Mouse (Mus musculus): Measurements from ENCODE around the gene Cenpp.

Cenpp gene

GRCm38 (mm10) chr13:49652481-49653179 lies at the start of gene Cenpp, which contains the start of gene Nol8:
Cenpp (minus strand) TSS chr13:49652785.
Nol8 (plus strand) TSS chr13:49653078.
- peak; percentile 100 for DNase-seq (ENCODE audit: low read depth, low spot score)

GRCm38 (mm10) chr13:49691056-49691455 lies 38.5 kb upstream of the Cenpp start:
- DNase-seq (ENCODE audit: low read depth, low spot score) = no peak

GRCm38 (mm10) chr13:49684266-49684665 lies 31.7 kb upstream of the Cenpp start:
- no peak for DNase-seq (ENCODE audit: low read depth, low spot score)

DNA sequence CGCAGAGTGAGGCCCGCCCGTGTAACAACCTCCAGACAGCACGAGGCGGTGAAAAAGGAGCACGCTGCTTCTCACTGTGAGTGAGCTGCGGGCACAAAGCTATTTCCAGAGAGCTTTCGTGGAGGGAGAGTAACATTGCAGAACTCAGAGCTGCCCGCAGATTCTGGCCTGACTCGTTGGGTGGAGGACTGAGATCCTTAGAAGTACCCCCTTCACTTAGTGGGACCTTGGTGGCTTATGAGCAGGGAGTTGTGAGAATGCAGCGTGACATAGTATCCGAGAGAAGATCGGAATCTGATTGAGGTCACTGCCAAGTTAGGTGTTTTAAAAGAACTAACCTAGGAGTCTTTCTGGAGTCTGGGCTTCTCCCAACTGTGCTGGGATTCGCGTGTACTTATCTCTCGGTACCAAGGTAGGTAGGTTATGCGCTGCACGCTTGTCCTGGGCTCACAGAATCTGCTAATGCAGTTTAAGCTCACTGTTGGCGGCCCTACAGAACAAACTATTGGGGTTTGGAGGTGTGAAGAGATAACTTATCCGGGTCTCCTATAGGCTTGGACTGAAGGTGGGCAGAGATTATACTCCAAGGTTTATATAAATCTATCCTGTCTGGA lies 29.8 kb upstream of the Cenpp start:
- DNase-seq (ENCODE audit: low read depth, low spot score) = no peak

GRCm38 (mm10) chr13:49681351-49682232 lies 29.0 kb upstream of the Cenpp start, which contains the start of gene Iars:
Iars (plus strand) TSS chr13:49682100.
- DNase-seq (ENCODE audit: low read depth, low spot score) = peak; percentile 98

GRCm38 (mm10) chr13:49677793-49678192 lies 25.2 kb upstream of the Cenpp start:
- no peak for DNase-seq (ENCODE audit: low read depth, low spot score)

- no peak for DNase-seq (ENCODE audit: low read depth, low spot score)
Observed at GRCm38 (mm10) chr13:49653180-49653541, 576 bp upstream of the Cenpp start.

- no peak for DNase-seq (ENCODE audit: low read depth, low spot score)
Observed at GRCm38 (mm10) chr13:49651781-49652351, 719 bp downstream of the Cenpp start.

DNA sequence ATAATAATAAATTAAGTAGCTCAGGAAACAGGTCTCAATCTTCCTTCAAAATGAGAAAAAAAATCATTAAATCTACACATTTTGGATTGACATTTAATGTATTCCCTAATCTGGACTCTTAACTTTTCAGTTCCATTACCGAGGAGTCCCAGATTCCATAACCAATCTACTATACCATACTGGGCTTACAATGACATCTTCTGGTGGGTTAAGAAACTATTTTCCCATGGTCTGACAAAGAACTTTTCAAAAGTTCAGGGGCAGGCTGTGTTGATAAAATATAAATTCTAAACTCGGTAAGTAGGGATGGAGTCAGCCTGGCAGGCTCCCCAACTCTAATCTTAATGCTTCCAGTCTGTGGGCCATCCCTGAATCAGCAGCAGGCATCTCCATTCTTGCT lies 1.4 kb downstream of the Cenpp start:
- no peak for DNase-seq (ENCODE audit: low read depth, low spot score)

DNA sequence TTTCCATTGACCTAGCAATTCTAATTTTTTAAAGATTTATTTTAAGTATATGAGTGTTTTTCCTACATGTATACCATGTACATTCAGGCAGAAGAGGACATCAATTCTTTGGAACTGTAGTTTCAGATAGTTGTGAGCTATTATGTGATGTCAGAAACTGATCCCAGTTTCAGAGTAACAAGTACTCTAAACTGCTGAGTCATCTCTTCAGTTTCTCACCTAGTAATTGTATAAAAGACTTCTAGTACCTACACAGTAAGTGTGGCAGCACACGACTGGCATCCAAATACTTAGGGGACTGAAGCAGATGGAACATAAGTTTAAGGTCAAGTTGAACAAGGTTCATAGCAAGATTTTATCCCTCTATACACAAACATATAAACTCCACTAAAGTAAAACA lies 6.6 kb downstream of the Cenpp start:
- no peak for DNase-seq (ENCODE audit: low read depth, low spot score)

GRCm38 (mm10) chr13:49644731-49645529 lies 7.7 kb downstream of the Cenpp start:
- DNase-seq (ENCODE audit: low read depth, low spot score) = peak; percentile 43

GRCm38 (mm10) chr13:49643669-49644362 lies 8.8 kb downstream of the Cenpp start:
- no peak for DNase-seq (ENCODE audit: low read depth, low spot score)

- DNase-seq (ENCODE audit: low read depth, low spot score) = no peak
Observed at GRCm38 (mm10) chr13:49642650-49643049, 9.9 kb downstream of the Cenpp start.

DNA sequence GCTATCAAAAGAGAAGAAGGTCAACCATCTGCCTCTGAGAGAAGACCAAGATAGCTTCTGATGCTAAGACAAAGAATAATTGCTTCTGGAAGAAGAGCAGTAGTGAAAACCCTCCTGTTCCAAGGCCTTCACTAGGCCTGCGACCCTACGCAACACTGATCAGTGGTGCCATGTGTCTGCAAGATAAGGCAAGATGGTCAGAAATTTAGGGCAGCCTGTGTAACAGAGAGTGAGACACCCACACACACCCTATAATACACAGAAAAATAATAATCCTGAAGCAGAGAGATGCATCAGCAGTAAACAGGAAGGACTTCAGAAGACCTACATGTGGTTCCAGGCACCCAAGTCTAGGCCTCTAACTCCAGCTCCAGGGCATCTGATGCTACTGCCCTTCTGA lies 12.6 kb downstream of the Cenpp start:
- DNase-seq (ENCODE audit: low read depth, low spot score) = no peak

- DNase-seq (ENCODE audit: low read depth, low spot score) = no peak
Observed at GRCm38 (mm10) chr13:49629076-49629475, 23.5 kb downstream of the Cenpp start.

DNA sequence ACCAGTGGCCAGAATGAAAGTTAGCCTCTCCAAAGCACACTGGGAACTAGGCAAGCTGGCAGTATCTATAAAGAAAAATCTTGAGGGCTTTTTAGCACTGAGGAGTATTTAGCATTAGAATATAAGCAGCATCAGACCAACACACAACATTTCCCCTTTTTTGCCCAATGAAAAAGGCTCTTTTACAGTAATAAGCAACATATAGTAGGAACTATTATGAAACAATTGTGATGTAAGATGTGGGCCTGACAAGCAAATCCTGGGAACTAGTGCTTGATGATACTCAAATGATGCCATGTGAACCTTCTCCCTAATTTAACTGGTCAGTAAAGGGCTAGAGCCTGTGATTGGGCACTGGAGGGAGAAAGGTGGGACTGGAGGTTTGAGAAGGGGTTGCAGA lies 24.4 kb downstream of the Cenpp start:
- no peak for DNase-seq (ENCODE audit: low read depth, low spot score)

DNA sequence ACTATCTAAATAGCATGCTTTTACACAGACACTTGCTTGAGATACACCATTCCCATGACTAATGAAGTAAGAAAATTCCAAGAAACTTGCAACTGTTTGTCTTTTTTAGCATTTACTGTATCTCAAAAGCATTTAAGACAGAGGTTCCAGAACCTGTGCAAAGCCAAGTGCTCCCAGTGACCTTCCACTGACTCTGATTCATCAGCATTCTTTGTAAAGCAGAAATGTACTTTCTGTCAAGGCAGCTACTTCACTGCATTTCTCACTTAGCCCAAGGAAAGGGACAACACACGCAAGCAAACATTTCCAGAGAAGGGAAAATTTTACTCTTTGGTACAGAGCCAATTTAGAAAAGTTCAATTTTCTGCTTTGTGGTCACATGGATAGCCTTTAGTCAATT lies 29.4 kb downstream of the Cenpp start:
- DNase-seq (ENCODE audit: low read depth, low spot score) = no peak

GRCm38 (mm10) chr13:49618365-49618764 lies 34.2 kb downstream of the Cenpp start:
- no peak for DNase-seq (ENCODE audit: low read depth, low spot score)

- no peak for DNase-seq (ENCODE audit: low read depth, low spot score)
Observed at GRCm38 (mm10) chr13:49617021-49617420, 35.6 kb downstream of the Cenpp start.

DNA sequence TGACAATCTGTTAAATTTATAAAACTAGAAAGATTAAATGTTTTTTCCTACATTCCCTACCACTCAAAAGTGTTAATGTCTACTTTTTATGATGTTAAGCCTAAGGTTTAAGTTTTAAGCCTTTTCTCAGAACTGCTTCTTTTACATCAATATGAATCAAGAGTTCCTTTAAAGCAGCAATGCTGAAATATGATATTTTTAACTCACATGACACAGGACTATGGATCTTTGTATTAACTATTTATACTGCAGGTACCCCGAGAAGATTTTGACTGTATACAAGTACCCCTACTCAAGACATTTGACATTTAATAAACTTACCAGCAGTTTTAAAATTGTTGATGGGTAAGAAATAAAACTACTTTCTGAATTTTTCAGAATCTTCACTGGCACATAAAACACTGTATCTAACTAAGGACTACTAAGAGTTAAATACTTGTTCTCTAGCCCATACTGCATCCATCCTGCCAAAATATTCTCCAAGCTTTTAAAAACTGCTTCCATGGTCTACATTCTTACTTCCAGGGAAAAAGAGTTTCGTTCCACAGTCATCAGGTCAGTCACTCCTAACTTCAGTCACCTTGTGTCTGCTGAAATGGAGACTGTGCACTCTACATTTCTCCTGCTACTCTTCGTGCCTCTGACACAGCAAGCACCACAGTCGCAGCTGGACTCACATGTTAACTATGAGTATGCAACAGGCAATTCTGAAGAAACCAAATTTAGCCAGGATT lies 43.8 kb downstream of the Cenpp start:
- no peak for DNase-seq (ENCODE audit: low read depth, low spot score)

Measured in A20 (cell line).